Mouse (Mus musculus) telencephalon, adult 2 months (tissue): ENCODE data around the gene Dlx3.

Experiments
- DNase-seq: peaks from one replicate; pipeline ENCODE4 v3.0.0-alpha.2; 2011; ENCODE audit warnings: low read depth, low spot score

Gene Dlx3

GRCm38 (mm10) chr11:95119990-95120632, at the start of gene Dlx3:
TSS of gene Dlx3 (plus strand) at chr11:95120119.
- DNase-seq = no peak

DNA sequence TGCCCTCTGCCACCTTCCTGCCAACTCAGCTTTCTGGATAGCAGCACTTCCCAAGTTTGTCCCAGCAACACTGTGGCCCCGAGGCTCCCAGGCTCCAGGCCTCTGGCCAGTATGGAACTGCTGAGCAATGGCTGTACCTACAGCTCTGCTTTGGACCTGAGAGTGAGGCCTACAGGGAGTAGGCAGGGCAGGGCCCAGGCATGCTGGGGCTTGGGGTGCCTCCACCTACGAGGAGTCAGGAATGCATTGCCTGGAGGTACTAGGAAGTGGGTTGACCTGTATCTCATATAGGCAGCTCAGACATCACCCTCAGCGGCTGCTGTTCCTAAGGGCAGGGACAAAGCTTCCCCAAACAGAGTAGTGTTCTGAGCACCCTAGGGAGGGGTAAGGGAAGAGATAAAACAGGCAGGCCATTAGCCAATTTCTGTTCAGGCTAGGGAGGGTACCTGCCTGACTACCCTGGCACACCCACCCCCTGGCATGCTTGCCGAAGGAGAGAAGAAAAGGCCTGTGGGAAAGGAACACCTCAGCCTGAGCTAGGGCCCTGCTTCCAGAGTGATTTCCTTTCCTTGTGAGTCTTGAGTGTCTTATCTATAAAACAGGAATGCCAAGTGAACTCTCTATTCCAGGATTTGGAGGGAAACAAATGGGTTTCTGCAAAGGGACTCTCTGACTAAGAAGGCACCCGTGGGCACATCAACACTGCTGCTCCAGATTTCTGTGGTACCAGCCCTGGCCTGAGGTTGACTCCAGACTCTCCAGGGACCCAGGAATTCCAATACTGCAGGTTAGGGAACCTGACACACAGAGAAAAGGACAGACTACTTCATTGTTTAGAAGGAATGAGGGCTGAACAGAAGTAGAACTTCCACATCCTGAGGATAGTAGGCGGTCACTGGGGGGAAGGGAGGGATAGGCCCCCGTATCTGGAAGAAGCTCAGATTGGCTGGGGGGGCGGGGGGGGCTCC, 49.5 kb upstream of the Dlx3 start:
- no peak for DNase-seq

DNA sequence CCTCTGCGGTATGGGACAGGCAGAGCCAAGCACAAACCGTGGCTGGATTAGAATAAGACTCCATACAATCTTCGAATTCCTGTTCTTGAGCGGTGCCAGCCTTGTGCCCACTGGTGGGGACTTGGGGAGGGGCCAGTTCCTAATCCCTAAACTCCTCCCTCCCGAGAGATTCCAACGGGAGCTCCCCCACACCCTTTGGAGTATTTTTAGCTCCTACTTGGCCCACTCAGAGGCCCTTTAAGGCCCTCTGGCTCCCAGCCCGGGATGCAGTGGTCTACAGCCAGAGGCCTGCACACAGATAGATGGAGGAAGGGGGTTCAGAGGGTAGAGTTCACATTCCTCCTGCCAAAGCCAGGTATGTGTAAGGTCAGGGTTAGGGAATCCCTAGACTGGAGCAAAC, 48.7 kb upstream of the Dlx3 start:
- no peak for DNase-seq

DNA sequence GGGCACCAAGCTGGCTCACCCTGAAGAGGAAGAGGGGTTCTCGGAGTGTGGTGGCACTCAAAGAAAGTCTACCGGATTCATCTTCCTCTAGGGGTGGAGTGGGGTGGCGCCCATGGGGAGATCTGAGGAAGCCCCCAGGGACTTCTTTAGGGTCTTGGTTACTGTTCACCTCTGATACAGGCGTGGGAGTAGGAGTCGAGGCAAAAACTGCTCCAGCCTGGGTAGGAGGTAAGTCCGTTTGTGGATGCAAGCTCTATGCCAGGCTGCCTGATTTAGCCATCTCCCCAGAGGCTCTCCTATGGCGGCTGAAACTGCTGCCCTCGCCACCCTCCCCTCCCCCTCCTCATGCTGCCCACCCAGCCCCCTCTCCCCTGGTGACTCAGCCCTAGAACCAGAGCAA, 47.8 kb upstream of the Dlx3 start:
- DNase-seq = no peak

DNA sequence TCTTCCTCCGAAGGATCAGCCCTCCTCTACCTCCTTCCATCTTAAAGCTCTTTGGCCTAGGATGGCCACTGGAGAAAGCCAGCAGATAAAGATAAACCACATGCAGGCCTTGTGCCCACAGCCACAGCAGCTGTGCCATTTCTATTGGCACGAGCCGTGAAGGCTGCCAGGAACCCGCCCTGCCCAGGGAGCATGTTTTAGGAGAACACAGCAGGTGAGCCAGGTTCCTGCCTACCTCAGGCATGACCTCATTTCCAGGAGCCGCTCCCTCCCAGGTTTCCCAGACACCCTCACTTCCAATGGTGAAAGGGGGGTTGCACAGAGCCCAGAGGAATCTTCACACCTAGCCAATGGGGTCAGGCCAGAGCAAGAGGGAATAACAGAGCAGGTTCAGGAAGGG, 47.1 kb upstream of the Dlx3 start:
- no peak for DNase-seq

- DNase-seq = no peak
These were observed 46.1 kb upstream of the Dlx3 start for GRCm38 (mm10) chr11:95073835-95074234.

- DNase-seq = no peak
These were observed 45.2 kb upstream of the Dlx3 start for GRCm38 (mm10) chr11:95074694-95075093.

GRCm38 (mm10) chr11:95075197-95076040, 44.5 kb upstream of the Dlx3 start:
- no peak for DNase-seq

DNA sequence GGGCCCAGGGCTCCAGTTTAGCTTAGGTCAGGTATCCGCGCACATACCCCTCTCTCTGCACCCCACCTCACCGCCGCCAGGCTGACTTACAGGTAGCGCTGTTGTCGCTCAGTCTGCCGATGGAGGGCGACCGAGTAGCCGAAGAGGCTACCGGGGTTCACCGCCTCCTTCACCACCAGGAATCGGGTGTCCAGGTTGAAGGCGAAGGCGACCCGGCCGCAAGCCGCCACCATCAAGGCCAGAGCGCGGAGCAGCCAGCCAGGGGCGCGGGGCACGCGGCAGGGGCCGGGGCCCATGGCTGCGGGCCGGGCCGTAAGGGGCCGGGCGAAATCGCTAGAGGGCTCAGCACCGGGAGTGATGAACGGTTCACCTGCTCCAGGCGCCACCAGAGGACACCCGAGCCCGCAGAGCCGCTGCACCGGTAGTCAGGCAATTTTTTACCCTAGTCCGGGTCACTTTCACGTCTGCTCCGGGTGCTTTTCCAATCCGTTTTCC, 43.8 kb upstream of the Dlx3 start:
- no peak for DNase-seq

DNA sequence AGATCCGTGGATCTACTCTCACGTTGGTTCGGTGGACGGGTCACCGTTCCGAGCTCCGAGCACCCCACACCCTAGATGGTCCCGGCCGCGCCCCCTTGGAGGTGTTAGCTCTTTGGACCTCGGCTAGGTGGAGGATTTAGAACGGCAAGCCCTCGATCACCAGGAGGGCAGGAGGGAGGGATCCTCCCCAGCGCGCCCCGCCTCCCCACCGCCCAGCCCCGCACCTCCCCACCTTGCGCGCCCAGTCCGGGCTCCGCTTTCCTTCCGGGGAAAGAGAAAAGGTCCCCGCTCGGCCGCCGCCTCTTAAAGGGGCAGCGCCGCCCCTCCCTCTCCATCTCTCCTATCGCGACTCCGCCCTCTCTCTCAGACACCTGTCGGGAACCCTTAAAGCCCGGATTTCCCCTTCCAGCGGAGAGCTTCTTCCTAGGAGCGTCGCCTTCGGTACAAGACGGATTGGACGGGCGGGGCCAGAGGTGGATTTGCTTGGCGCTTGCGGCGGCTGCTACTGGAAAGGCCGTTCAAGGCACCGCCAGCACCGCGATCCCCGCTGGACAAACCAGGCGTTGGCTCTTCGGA, 43.3 kb upstream of the Dlx3 start, which contains the start of gene Itga3:
Gene Itga3 (minus strand): TSS at position 266 of the 576 bp plus-strand sequence.
- DNase-seq = peak; percentile 33

DNA sequence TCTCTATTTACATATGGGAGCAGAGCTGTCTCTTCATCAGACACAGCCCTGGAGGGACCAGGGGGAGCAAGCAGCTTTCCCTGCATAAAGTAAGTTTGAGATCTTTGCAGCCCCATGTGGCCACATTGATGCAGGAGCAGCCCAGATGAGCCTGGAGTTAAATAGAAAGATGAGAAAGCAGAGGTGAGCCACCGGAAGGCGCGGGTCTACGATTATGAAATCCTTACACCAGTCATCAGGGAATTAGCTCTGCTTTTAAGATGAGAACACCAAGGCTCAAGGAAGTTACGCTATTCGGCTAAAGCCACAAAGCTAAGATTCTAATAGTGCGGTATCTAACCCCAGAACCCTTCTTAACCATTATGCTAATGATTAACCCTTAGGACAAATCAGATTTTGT, 42.0 kb upstream of the Dlx3 start:
- no peak for DNase-seq

DNA sequence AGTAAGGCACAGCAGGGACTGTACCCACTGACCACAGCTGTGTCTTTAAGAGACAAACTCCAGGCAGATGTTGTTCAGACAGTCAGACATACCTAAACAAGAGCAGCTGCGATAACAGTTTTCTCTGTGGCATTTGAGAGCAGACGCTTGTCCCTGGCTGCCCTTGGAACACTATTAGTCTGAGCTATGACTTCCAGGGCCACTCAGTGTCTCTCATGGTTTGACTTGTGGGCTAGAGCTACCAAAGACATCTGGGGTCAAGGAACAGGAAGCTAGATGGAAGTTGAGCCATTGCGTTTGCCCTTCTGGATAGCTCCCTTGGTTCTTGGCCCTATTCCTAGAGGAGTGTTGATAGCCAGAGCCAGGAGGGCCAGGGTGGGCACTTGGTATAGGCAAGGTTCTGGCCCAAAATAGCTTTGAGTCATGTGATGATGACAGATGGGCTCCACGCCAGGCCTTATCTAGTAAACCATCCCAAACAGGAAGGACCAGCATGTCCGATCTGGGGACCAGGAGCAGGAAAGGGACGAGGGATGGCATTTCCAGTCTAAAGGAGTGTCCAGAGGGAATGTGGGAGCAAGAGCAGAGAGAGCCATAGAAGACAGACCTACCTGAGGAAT, 40.6 kb upstream of the Dlx3 start:
- no peak for DNase-seq

DNA sequence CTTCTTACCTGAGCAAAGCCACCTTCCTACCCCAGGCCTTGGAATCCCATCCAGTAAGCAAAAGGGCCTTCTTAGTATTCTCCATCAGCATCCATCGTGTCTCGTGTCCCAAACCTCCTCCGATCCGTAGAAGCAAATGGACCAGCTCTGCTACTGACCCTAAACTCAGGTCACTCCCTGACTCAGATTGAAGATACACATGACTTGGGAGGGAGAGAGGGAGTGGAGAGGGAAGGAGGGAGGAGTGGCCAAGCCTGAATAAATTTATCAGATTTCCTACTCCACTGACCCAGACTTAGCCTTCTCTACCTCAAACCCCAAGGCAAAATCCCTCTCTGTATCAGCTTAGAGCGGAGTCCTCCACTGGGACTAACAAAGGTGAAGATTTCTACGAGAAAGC, 39.1 kb upstream of the Dlx3 start:
- no peak for DNase-seq

DNA sequence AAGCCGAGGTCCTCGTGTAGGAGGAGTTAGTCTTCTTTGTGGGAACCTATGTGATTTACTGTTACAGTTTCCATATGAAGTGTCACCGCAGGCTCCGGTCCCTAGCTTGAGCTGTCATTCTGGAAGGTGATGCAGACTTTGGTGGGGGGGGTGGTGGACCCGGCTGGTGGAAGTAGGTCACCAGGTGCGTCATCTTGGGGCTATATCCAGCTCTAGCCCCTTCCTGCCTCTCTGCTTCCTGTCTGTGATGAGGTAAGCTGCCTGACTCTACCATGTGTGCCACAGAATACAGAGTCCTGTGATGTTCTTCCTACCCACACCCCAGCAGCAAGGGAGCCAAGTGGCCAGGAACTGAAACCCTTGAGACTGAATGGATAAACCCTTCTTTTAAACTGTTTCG, 37.0 kb upstream of the Dlx3 start:
- no peak for DNase-seq

GRCm38 (mm10) chr11:95084175-95084574, 35.7 kb upstream of the Dlx3 start:
- no peak for DNase-seq

DNA sequence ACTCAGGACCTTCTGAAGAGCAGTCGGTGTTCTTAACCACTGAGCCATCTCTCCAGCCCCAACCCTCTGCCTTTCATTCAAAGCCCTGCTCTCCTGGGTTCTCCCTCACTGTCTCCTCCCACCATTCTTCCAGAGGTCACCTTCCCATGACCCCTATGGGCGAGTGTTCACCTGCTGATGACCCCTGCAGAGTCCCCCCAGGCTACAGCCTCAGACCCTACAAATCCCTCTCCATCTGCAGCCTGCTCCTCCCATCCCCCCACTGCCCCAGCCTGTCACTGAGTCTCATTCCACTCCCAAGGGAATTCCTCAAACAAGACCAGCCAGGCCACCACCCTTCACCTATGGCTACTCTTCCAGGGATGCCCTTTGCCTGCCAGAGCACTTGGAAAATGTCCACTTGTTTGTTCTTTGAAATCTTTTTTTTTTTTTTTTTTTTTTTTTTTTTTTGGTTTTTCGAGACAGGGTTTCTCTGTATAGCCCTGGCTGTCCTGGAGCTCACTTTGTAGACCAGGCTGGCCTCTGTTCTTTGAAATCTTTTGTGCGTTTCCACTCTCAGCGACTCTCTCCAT, 35.0 kb upstream of the Dlx3 start:
- no peak for DNase-seq

DNA sequence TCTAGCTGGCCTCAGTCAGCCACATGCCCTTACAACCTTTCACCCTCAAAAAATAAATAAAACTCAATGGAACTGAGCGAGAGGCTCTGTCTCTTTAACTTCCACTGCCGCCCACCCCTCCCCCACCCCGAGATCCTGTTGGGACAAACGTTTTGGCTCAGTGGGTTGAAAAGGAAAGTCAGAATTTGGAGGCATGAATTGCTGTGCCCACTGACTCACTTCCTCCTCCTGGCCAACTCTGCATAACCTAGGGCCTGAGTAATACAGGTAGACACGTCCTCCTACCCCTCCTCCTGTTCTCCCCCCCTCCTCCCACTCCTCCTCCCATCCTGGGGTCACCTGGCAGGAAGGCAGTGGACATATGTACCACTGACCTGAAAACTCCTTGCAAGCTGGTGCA, 34.2 kb upstream of the Dlx3 start:
- no peak for DNase-seq

GRCm38 (mm10) chr11:95086229-95086628, 33.7 kb upstream of the Dlx3 start:
- no peak for DNase-seq

GRCm38 (mm10) chr11:95087301-95088228, 32.4 kb upstream of the Dlx3 start:
- no peak for DNase-seq

- DNase-seq = no peak
These were observed 31.6 kb upstream of the Dlx3 start for GRCm38 (mm10) chr11:95088286-95088685.
